Mouse (Mus musculus) E14TG2a.4 (cell line): ENCODE results near the gene Nck2.

Experiments
- CTCF ChIP-seq: conservative IDR thresholded peaks from 2 replicates; pipeline ENCODE4 v1.5.1; 2014; ENCODE audit warnings: low read length
- NANOG ChIP-seq: IDR thresholded peaks from 2 replicates; pipeline ENCODE4 v1.6.1; 2014; ENCODE audit warnings: borderline replicate concordance, low read length, mixed read lengths
- POU5F1 ChIP-seq: IDR thresholded peaks from 2 replicates; pipeline ENCODE4 v1.6.1; 2014; ENCODE audit warnings: low read length, borderline replicate concordance

DNA sequence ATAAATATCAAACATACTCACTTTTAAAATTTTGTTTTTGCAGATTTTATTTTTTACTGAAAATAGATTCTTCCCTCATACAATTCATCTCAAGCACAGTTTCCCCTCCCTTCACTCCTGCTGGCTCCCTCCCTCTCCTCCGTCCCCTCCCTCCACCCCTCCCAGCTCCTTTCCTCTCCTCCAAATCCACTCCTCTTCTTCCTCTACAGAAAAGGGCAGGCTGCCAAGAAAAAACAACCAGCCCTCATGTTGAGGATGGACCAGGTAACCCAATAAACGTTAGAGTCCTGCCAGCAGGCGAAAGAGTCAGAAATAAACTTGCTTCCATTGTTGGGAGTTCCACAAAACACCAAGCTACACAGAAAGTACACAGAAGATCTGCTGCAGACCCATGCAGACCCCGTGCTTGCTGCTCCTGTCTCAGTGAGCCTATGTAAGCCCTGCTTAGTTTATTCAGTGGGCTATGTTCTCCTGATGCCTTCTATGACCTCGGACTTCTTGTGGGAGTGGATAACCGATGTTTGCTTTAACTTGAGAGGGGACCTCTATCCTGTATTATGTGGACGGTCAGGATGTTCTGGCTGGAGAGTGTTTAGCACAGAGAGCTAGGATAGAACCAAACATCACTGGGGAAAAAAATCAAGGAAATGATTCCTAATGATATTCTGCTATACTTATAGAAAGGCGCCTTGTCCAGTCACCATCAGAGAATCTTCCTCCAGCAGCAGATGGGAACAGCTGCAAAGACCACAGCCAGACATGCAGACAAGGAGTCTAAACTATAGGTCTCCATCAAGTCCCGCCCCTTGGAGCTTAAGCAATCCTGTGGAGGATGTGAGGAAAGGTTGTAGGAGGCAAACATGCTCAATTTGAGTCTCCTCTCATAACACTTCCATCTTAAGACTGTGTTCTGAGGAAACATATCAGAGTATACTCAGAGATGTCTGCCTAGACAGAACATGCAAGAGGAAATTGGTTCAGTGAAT lies 39.4 kb upstream of the Nck2 start:
- TF ChIP-seq CTCF (no peak), POU5F1 (no peak), NANOG (no peak)
